Mouse (Mus musculus): ENCODE data around the gene Lrrc4c. TPM values are rescaled to one million over a fixed set of nuclear protein-coding genes. Genes with fewer than 3 reads are reported as not detected.

Gene Lrrc4c
- polyA plus RNA-seq, 1 experiment from 2014 or later: 2.8 TPM

DNA sequence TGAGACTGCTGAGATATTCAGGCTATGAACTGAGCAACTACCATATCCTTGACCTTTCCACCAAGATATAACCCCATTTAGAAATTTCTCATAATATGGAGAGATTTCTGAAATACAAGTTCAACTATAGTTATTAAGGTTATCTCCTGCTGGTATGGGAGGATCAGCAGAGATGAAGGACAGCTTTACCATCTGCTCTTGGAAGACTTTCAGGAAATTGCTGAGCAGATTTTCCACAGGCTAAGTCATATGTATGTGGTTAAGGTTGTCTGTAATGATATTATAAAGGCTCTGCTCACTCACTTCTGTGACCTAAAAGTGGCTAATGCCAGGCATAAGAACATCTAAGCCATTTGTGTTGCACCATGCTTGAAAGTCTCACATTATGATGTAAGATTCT lies 681.6 kb downstream of the Lrrc4c start:
- no peaks in the 10 kb centered on the region for H3K4me1 ChIP-seq

DNA sequence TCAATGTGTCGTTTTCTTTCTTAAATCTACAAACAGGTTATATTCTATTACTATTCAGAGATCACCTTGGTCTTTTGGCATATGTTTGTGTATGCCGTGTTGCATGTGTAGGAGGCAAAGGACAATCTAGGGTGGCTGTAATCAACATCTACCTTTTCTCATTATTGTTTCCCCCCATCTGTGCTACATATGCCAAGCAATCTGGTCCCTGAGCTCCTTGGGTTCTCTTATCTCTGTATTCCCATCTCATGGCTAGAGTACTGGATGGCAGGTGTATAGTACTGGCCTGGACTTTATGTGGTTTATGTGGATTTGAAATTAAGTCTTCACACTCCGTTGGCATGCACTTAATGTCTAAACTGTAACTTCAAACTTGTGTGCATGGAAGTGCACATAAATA lies 700.4 kb downstream of the Lrrc4c start:
- no peak overlapping the region for H3K4me2 ChIP-seq
- no peaks in the 10 kb centered on the region for H3K4me1 ChIP-seq
- H3K4me3 ChIP-seq (replicated peaks): no peak overlapping the region
- H3K27ac ChIP-seq: no peak overlapping the region
- H3K36me3 ChIP-seq: no peaks in the 10 kb centered on the region
- no peaks in the 10 kb centered on the region for H3K27me3 ChIP-seq (replicated peaks)
- no peak overlapping the region for H3K9ac ChIP-seq
- no peak for ATAC-seq (ENCODE audit: insufficient read depth, low FRiP score, low read depth)
- no peaks in the 10 kb centered on the region for H3K9me3 ChIP-seq
- 73% methylated on average over 3 of the region's 3 CpGs for WGBS

More for the DNA sequence above, 681.6 kb downstream of the Lrrc4c start:
- Histone ChIP-seq H3K4me2 (no peak overlapping the region), H3K27ac (no peak overlapping the region), H3K27me3 (replicated peaks) (no peaks in the 10 kb centered on the region), H3K9ac (no peak overlapping the region), H3K36me3 (no peaks in the 10 kb centered on the region), H3K9me3 (no peaks in the 10 kb centered on the region), H3K4me3 (replicated peaks) (no peak overlapping the region)
- ATAC-seq (ENCODE audit: insufficient read depth, low FRiP score, low read depth): no peak

DNA sequence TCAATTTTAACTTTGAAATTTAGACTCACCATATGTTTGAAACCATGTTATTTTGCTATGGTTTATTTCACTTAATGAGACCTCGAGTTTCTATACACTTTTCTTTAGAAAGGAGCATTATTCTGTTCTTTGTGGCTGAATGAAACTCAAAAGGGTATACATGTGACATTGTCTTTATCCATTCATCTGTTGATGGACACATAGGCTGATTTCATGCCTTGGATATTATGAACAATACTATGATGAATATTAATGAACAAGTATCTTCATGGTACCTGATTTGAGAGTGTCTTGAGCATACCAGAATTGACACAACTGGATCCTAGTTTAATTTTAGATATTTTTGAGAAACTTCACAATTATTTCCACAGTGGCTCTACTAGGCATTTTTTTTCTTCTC lies 709.0 kb downstream of the Lrrc4c start:
- no peak overlapping the region for H3K4me2 ChIP-seq
- no peak overlapping the region for H3K4me3 ChIP-seq (replicated peaks)
- 72% methylated on average over 1 of the region's 1 CpGs for WGBS
- H3K27ac ChIP-seq: no peak overlapping the region
- H3K4me1 ChIP-seq: no peaks in the 10 kb centered on the region
- H3K9ac ChIP-seq: no peak overlapping the region
- H3K27me3 ChIP-seq (replicated peaks): no peaks in the 10 kb centered on the region
- no peak for ATAC-seq (ENCODE audit: insufficient read depth, low FRiP score, low read depth)
- H3K36me3 ChIP-seq: no peaks in the 10 kb centered on the region
- H3K9me3 ChIP-seq: no peaks in the 10 kb centered on the region

DNA sequence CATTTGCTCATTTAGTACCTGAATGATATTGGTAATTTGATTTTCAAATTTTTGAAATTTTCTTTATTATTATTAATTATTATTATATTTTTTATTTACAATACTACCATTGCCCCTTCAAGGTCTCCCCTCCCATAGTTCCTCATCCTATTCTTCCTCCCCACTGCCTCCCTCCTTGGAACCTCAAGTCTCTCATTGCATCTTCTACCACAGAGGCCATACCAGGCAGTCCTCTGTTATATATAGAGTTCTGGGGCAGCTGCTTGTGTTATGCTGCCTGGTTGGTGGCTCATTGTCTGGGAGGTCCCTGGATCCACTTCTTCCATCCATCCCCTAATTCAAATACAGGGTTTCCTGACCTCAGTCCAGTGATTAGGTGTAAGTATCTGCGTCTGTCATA lies 709.6 kb downstream of the Lrrc4c start:
- H3K36me3 ChIP-seq: no peaks in the 10 kb centered on the region
- H3K4me2 ChIP-seq: no peak overlapping the region
- no peaks in the 10 kb centered on the region for H3K9me3 ChIP-seq
- H3K27me3 ChIP-seq (replicated peaks): no peaks in the 10 kb centered on the region
- no peak for ATAC-seq (ENCODE audit: insufficient read depth, low FRiP score, low read depth)
- H3K4me3 ChIP-seq (replicated peaks): no peak overlapping the region
- WGBS: 78% methylated on average over 1 of the region's 1 CpGs
- H3K9ac ChIP-seq: no peak overlapping the region
- no peaks in the 10 kb centered on the region for H3K4me1 ChIP-seq
- H3K27ac ChIP-seq: no peak overlapping the region

DNA sequence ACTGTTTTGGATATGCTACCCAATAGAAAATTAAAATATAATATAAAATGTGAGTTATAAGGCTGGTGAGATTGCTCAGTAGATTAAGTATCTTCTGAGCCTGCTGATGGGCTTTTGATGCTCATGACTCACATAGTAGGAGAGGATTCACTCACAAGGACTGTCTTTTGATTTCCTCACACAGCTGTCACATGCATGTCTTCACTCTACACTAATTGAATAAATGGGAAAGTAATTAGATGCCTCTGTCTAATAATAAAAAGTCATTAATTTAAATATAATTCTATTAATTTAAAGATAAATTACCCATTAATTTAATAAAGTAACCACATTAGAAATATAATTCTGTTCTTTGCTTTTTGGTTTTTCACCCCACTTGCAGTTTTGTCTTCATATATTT lies 718.4 kb downstream of the Lrrc4c start:
- Histone ChIP-seq H3K9ac (no peak overlapping the region), H3K9me3 (no peaks in the 10 kb centered on the region), H3K4me3 (replicated peaks) (no peak overlapping the region), H3K4me1 (no peaks in the 10 kb centered on the region), H3K27ac (no peak overlapping the region), H3K36me3 (no peaks in the 10 kb centered on the region), H3K4me2 (no peak overlapping the region), H3K27me3 (replicated peaks) (no peaks in the 10 kb centered on the region)
- ATAC-seq (ENCODE audit: insufficient read depth, low FRiP score, low read depth): no peak

DNA sequence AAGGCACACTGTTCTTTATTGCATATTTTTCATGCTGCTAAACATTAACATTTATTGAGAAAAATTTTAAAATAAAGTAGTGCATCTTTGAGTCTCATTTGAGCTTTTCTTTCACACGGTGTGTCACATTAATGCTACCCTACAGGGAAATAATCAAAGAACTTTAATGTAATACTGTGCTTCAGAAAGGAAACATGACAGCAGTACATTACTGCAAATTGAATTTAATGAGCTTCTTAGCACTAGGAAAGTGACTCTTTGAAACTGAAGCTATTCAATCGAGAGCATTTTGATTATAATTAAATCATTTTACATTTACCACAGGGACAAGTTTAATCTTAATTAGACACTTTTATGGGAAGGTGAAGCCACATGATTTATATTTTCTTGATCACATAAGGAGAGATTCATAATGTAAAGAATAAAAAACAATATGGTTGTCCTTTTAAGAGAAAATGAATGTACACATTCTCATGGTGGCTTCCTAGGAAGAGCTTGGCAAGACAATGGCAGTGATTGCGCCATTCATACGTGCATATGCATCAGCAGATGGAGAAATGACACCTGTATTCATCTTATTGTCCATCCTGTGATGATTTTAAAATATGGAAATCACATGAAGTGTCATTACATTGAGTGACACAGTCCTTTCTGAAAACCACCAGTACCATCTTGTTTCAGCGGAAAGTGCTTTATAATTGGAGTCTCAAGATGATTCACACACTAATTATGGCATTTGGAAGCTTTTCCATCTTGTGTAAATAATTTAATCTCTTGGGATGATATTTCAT lies 719.2 kb downstream of the Lrrc4c start:
- H3K9ac ChIP-seq: no peak overlapping the region
- no peaks in the 10 kb centered on the region for H3K9me3 ChIP-seq
- H3K27me3 ChIP-seq (replicated peaks): no peaks in the 10 kb centered on the region
- WGBS: 80% methylated on average over 5 of the region's 5 CpGs
- no peak overlapping the region for H3K4me3 ChIP-seq (replicated peaks)
- no peaks in the 10 kb centered on the region for H3K4me1 ChIP-seq
- H3K27ac ChIP-seq: no peak overlapping the region
- ATAC-seq (ENCODE audit: insufficient read depth, low FRiP score, low read depth): no peak
- H3K36me3 ChIP-seq: no peaks in the 10 kb centered on the region
- no peak overlapping the region for H3K4me2 ChIP-seq

DNA sequence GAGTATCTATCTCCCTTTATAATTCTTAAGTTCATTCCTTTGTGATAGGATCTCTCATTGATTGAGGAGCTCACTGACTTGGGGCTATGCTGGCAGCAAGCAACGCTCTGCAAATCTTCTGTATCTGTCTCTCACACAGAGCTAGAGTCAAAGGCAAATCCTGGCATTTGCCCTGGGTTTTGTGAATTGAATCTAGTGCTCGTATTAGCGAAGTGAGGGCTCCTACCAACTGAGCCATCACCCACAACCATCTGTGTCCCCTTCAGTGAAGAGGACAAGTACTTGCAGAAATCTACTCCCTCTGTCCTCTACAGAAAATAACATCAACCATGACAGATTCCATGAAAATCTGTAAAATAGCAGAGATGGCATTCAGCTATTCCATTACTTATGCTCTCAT lies 726.0 kb downstream of the Lrrc4c start:
- no peak for ATAC-seq (ENCODE audit: insufficient read depth, low FRiP score, low read depth)
- no peak overlapping the region for H3K27ac ChIP-seq
- no peak overlapping the region for H3K4me3 ChIP-seq (replicated peaks)
- H3K9me3 ChIP-seq: no peaks in the 10 kb centered on the region
- no peak overlapping the region for H3K9ac ChIP-seq
- H3K4me1 ChIP-seq: no peaks in the 10 kb centered on the region
- H3K36me3 ChIP-seq: no peaks in the 10 kb centered on the region
- H3K27me3 ChIP-seq (replicated peaks): no peaks in the 10 kb centered on the region
- WGBS: 75% methylated on average over 3 of the region's 3 CpGs
- H3K4me2 ChIP-seq: no peak overlapping the region

DNA sequence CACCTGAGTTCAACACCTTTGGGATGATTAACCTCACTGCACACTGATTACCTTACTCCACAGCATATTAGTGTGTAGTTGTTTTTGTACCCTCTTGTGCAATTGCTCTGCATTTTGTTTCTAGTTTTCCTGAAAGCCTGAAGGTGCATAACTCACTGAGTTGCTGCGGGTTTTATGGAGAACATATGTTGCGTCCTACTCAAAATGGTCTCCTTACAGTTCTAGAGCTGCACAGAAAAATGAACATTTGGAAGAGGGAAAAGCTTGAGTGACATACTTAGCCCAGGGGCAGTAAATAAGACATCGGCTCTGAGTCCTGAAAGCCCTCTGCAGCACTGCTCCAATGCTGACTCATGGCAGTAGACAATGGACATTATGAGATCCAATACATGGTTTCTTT lies 727.7 kb downstream of the Lrrc4c start:
- Histone ChIP-seq H3K9ac (no peak overlapping the region), H3K27me3 (replicated peaks) (no peaks in the 10 kb centered on the region), H3K9me3 (no peaks in the 10 kb centered on the region), H3K4me3 (replicated peaks) (no peak overlapping the region), H3K4me1 (no peaks in the 10 kb centered on the region), H3K27ac (no peak overlapping the region), H3K36me3 (no peaks in the 10 kb centered on the region), H3K4me2 (no peak overlapping the region)
- no peak for ATAC-seq (ENCODE audit: insufficient read depth, low FRiP score, low read depth)
- 96% methylated on average over 3 of the region's 3 CpGs for WGBS

DNA sequence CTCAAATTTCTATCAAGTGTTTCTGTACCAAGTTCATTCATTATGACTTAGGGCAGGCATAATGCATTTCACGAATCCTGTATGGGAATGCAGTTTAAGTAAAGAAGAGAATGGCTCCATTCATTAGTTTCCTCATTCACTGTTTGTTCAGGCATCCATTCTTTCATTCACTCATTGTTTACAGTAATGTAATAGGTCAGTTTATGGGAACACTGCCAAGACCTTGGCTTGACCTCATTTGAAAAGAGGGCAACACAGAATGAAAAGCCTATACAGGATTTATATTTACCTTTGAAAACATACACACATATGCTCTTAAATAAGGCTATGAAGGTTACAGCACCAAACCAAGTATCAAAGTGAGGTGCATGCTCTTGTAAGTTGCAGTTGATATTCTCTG lies 762.2 kb downstream of the Lrrc4c start:
- Histone ChIP-seq H3K4me3 (replicated peaks) (no peak overlapping the region), H3K9ac (no peak overlapping the region), H3K9me3 (no peaks in the 10 kb centered on the region), H3K4me2 (no peak overlapping the region), H3K27ac (no peak overlapping the region), H3K27me3 (replicated peaks) (no peaks in the 10 kb centered on the region), H3K36me3 (no peaks in the 10 kb centered on the region), H3K4me1 (no peaks in the 10 kb centered on the region)
- no peak for ATAC-seq (ENCODE audit: insufficient read depth, low FRiP score, low read depth)
- 23% methylated on average over 1 of the region's 1 CpGs for WGBS

DNA sequence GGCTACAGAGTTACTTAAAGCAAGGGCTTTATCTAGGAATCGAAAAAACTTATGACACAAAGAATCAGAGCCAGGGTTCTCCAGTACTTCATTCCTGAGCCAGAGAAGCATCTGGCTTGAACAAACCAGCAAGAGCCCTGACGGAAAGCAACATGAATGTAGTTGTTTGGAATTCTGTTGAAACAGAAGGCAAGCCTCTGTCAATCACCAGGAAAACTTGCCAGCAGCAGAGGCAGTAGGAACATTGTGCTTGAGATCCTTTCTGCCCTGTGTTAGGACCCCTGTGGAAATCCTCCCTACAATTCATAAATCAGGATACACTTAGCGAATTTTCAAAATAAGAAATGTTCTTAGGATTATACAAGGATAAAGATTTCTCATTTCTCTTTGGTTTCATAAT lies 780.0 kb downstream of the Lrrc4c start:
- no peak for ATAC-seq (ENCODE audit: insufficient read depth, low FRiP score, low read depth)
- no peaks in the 10 kb centered on the region for H3K4me1 ChIP-seq
- no peak overlapping the region for H3K4me3 ChIP-seq (replicated peaks)
- H3K27ac ChIP-seq: no peak overlapping the region
- H3K27me3 ChIP-seq (replicated peaks): no peaks in the 10 kb centered on the region
- no peaks in the 10 kb centered on the region for H3K36me3 ChIP-seq
- WGBS: 37% methylated on average over 3 of the region's 3 CpGs
- H3K9ac ChIP-seq: no peak overlapping the region
- H3K4me2 ChIP-seq: no peak overlapping the region
- no peaks in the 10 kb centered on the region for H3K9me3 ChIP-seq

DNA sequence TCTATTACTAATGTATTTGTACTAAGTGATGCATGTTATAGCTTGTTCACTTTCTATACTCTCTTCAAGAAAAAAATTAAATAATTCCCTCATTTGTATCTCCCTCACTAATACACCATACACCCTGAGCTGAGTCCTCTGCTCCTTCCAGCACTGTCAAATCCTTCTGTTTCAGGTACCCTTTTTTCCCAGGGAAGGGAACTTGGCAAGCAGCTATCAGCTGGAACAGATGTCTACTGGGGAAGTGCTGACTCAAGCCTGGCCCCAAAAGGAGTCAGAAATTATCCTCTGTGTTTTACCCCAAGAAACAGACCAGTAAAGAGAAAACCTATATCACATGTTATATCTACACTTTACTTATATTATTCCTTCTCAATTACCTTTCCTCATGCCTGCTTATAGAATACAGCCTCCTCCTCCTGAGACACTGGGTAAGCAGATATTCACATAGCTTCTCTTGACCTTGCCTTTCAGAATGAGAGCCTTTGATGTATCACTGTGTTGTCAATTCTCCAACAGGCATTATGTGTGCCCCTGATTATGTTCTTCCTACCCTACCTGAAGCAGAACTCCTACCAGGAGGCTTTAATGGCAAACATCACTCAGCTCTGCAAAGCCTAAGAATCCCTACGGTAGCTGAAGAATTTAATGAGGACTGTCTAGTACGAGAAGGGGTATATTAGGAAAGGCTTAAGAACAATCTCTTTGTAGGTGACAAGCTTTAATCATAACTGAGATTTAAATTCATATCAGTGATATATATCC lies 785.6 kb downstream of the Lrrc4c start:
- H3K9me3 ChIP-seq: no peaks in the 10 kb centered on the region
- no peak overlapping the region for H3K4me3 ChIP-seq (replicated peaks)
- 81% methylated on average over 2 of the region's 2 CpGs for WGBS
- no peak overlapping the region for H3K27ac ChIP-seq
- no peak overlapping the region for H3K9ac ChIP-seq
- no peaks in the 10 kb centered on the region for H3K36me3 ChIP-seq
- ATAC-seq (ENCODE audit: insufficient read depth, low FRiP score, low read depth): no peak
- no peaks in the 10 kb centered on the region for H3K27me3 ChIP-seq (replicated peaks)
- H3K4me1 ChIP-seq: no peaks in the 10 kb centered on the region
- no peak overlapping the region for H3K4me2 ChIP-seq

DNA sequence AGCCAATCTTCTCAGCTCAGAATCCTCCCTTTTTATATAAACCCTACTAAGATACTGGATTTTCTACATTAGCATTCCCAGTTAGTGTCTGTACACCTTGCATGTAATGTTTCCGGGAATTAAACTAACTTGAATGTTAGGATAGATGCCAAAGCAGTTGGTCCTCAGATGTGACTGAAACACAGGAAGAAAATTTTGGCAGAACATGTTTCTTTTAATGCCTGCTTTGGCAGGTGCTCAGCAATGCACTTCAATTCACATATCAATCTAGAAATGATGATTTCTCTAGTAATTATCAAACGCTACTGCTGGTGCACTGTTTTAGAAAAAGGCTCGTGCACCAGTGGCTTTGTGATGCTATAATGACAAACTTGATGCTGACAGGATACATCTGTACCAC lies 806.3 kb downstream of the Lrrc4c start:
- Histone ChIP-seq H3K9me3 (no peaks in the 10 kb centered on the region), H3K4me3 (replicated peaks) (no peak overlapping the region), H3K36me3 (no peaks in the 10 kb centered on the region), H3K4me1 (no peaks in the 10 kb centered on the region), H3K27ac (no peak overlapping the region), H3K4me2 (no peak overlapping the region), H3K9ac (no peak overlapping the region), H3K27me3 (replicated peaks) (no peaks in the 10 kb centered on the region)
- 73% methylated on average over 3 of the region's 3 CpGs for WGBS
- ATAC-seq (ENCODE audit: insufficient read depth, low FRiP score, low read depth): no peak

All from stomach, embryonic 15.5 days (tissue).